ENCODE assay signal across 22 mouse cellular contexts in genomic region chr1:149332239-149332638, GRCm38 (mm10).
DNase-seq lines count a peak whose midpoint lies in the region; ATAC-seq lines count a peak whose summit lies in the region.
"Had no signal": no experiment of that assay in that cellular context is flagged by ENCODE, and none has a peak within 500 bp of the region (broad histone marks: within the 10 kb centered on the region; RNA-seq: fewer than 3 reads in every experiment).

No protein-coding gene starts in this region.

- peak; percentile 70 for ATAC-seq in frontal cortex, adult (ENCODE audit: low TSS enrichment)
- peak; percentile 56; the same call in 1 of the 2 replicates for ATAC-seq in midbrain, embryonic 13.5 days
- ATAC-seq in heart, embryonic 12.5 days (ENCODE audit: insufficient number of reproducible peaks, low FRiP score) = no peak
- ATAC-seq: intestine, embryonic 15.5 days had no signal

- no peak overlapping the region for H3K27ac ChIP-seq in midbrain, embryonic 13.5 days
- no peak overlapping the region for H3K27ac ChIP-seq in heart, embryonic 12.5 days (ENCODE audit: poor library complexity, severe bottlenecking)
- H3K27ac ChIP-seq: heart, adult 2 months; hindbrain, embryonic 14.5 days; intestine, embryonic 15.5 days; macrophage; neural tube, embryonic 13.5 days had no signal

- 18% methylated on average over 3 of the region's 3 CpGs for WGBS in midbrain, embryonic 13.5 days
- 36% methylated on average over 3 of the region's 3 CpGs for WGBS in heart, embryonic 12.5 days

- no peak overlapping the region; the same call in 1 of the 2 replicates for H3K4me2 ChIP-seq in midbrain, embryonic 13.5 days (replicated peaks)
- no peak overlapping the region for H3K4me2 ChIP-seq in heart, embryonic 12.5 days
- H3K4me2 ChIP-seq: hindbrain, embryonic 14.5 days; intestine, embryonic 15.5 days; neural tube, embryonic 13.5 days had no signal

- no peak overlapping the region for H3K4me3 ChIP-seq in midbrain, embryonic 13.5 days (replicated peaks)
- no peak overlapping the region for H3K4me3 ChIP-seq in heart, embryonic 12.5 days
- H3K4me3 ChIP-seq: heart, adult 2 months; intestine, embryonic 15.5 days; myocyte; neural tube, embryonic 13.5 days had no signal

- DNase-seq in embryo, embryonic 10.5 days (ENCODE audit: low spot score) = peak; percentile 6
- no peak for DNase-seq in embryo, embryonic 10 days (ENCODE audit: low spot score)
- no peak for DNase-seq in frontal cortex, adult 2 months (ENCODE audit: extremely low spot score in 1 of 2, low spot score in 1 of 2)
- DNase-seq in retina, postnatal 1 day = peak; percentile 58
- DNase-seq: adrenal gland, postnatal 14 days; cerebellum, adult 11-12 months; gastrocnemius, postnatal 36 days; heart, adult 2 months; kidney, adult 9 months; kidney, postnatal 14 days; right cerebral cortex, adult 18-20 months; right cerebral cortex, postnatal 4 days; thymus, adult 18-20 months; thymus, postnatal 36 days had no signal

- H3K9me3 ChIP-seq in midbrain, embryonic 13.5 days = no peaks in the 10 kb centered on the region
- H3K9me3 ChIP-seq in heart, embryonic 12.5 days (replicated peaks) = no peaks in the 10 kb centered on the region
- H3K9me3 ChIP-seq: intestine, embryonic 15.5 days; neural tube, embryonic 13.5 days had no signal

- H3K36me3 ChIP-seq in midbrain, embryonic 13.5 days = no peaks in the 10 kb centered on the region
- no peaks in the 10 kb centered on the region for H3K36me3 ChIP-seq in heart, embryonic 12.5 days
- H3K36me3 ChIP-seq: intestine, embryonic 15.5 days; neural tube, embryonic 13.5 days had no signal

- H3K4me1 ChIP-seq in midbrain, embryonic 13.5 days (replicated peaks) = peaks cover 4% of the 10 kb centered on the region
- H3K4me1 ChIP-seq in heart, embryonic 12.5 days (replicated peaks) = no peaks in the 10 kb centered on the region
- H3K4me1 ChIP-seq: intestine, embryonic 15.5 days; neural tube, embryonic 13.5 days had no signal

- H3K9ac ChIP-seq in midbrain, embryonic 13.5 days (replicated peaks) = no peak overlapping the region
- no peak overlapping the region for H3K9ac ChIP-seq in heart, embryonic 12.5 days
- H3K9ac ChIP-seq: hindbrain, embryonic 14.5 days; intestine, embryonic 15.5 days; neural tube, embryonic 13.5 days had no signal

- H3K27me3 ChIP-seq in midbrain, embryonic 13.5 days = no peaks in the 10 kb centered on the region
- H3K27me3 ChIP-seq in heart, embryonic 12.5 days (replicated peaks) = no peaks in the 10 kb centered on the region
- H3K27me3 ChIP-seq: intestine, embryonic 15.5 days; neural tube, embryonic 13.5 days had no signal

Comparison
In these comparisons a context has a peak if more than half of its experiments do, and no peak if none do; other contexts are left out.
1. DNase-seq: peak in embryo, embryonic 10.5 days (single experiment) and retina, postnatal 1 day (single experiment); none in embryo, embryonic 10 days (single experiment) and frontal cortex, adult 2 months (0 of 2).